Comparison of ENCODE assay signal across 10 mouse cellular contexts in genomic region chr2:147085072-147085870, GRCm38 (mm10). TPM values are rescaled to one million over a fixed set of nuclear protein-coding genes. Genes with fewer than 3 reads are reported as not detected.
DNase-seq lines count a peak whose midpoint lies in the region; ATAC-seq and TF ChIP-seq lines count a peak whose summit lies in the region.
"Had no signal": no experiment of that assay in that cellular context is flagged by ENCODE, and none has a peak within 500 bp of the region (broad histone marks: within the 10 kb centered on the region; RNA-seq: fewer than 3 reads in every experiment).

Gene Nkx2-4 (minus strand): TSS chr2:147085445.

- peaks cover 57% of the 10 kb centered on the region for H3K27me3 ChIP-seq in heart, embryonic 11.5 days (ENCODE audit: control insufficient read depth, insufficient read depth, low read length)
- H3K27me3 ChIP-seq in heart, embryonic 16.5 days (ENCODE audit: control insufficient read depth, insufficient read depth, low read length) = peaks cover 62% of the 10 kb centered on the region
- H3K27me3 ChIP-seq in splenic B cell, adult 2 months (ENCODE audit: control insufficient read depth, insufficient read depth, low read length, poor library complexity, severe bottlenecking) = peaks cover 4% of the 10 kb centered on the region

- peak within 1 kb of the TSS; percentile 75 for H3K4me2 ChIP-seq in heart, embryonic 11.5 days
- peak within 1 kb of the TSS; percentile 75 for H3K4me2 ChIP-seq in heart, embryonic 16.5 days (ENCODE audit: low read depth, low read length)

- no peak for TF ChIP-seq CTCF in left cerebral cortex, adult 2 months (IDR thresholded peaks at IDR 0.05)

- no peak within 1 kb of the TSS for H3K27ac ChIP-seq in heart, embryonic 11.5 days (ENCODE audit: low read depth, low read length)
- no peak within 1 kb of the TSS for H3K27ac ChIP-seq in heart, embryonic 16.5 days (ENCODE audit: low read length)
- no peak within 1 kb of the TSS for H3K27ac ChIP-seq in left cerebral cortex, adult 2 months

- no peaks in the 10 kb centered on the region for H3K9me3 ChIP-seq in heart, embryonic 11.5 days (replicated peaks; ENCODE audit: control insufficient read depth, low read length)
- H3K9me3 ChIP-seq in heart, embryonic 16.5 days (replicated peaks; ENCODE audit: control insufficient read depth, low read length) = no peaks in the 10 kb centered on the region

- H3K4me1 ChIP-seq in heart, embryonic 11.5 days (ENCODE audit: control insufficient read depth, insufficient read depth, low read length) = peaks cover 12% of the 10 kb centered on the region; the same call in 1 of the 2 replicates
- H3K4me1 ChIP-seq in heart, embryonic 16.5 days (ENCODE audit: control insufficient read depth, insufficient read depth, low read length) = peaks cover 9% of the 10 kb centered on the region; the same call in 1 of the 2 replicates

- H3K9ac ChIP-seq in heart, embryonic 11.5 days (ENCODE audit: low read depth, low read length) = no peak within 1 kb of the TSS
- no peak within 1 kb of the TSS for H3K9ac ChIP-seq in heart, embryonic 16.5 days (ENCODE audit: low read length)

- H3K36me3 ChIP-seq in heart, embryonic 11.5 days (ENCODE audit: control insufficient read depth, insufficient read depth, low read length) = no peaks in the 10 kb centered on the region
- no peaks in the 10 kb centered on the region for H3K36me3 ChIP-seq in heart, embryonic 16.5 days (ENCODE audit: control insufficient read depth, insufficient read depth)
- no peaks in the 10 kb centered on the region for H3K36me3 ChIP-seq in splenic B cell, adult 2 months (ENCODE audit: control insufficient read depth, insufficient read depth, low read length, poor library complexity, severe bottlenecking)

- intact Hi-C loops in left cerebral cortex, adult 2 months (cut with DNase I) = loop anchor here (5.0 to 10.0 kb wide), 4 partner anchors 107 to 952 kb away; partner anchors contain the start of gene Nkx2-2

- peak within 1 kb of the TSS; percentile 48 for H3K4me3 ChIP-seq in heart, embryonic 11.5 days (ENCODE audit: low read depth, low read length)
- peak within 1 kb of the TSS; percentile 57 for H3K4me3 ChIP-seq in heart, embryonic 16.5 days (ENCODE audit: low read length)
- no peak within 1 kb of the TSS for H3K4me3 ChIP-seq in left cerebral cortex, adult 2 months

- DNase-seq in heart, adult 8-10 months (ENCODE audit: low spot score) = no peak
- peak; percentile 4 for DNase-seq in adrenal gland, postnatal 25 days
- DNase-seq in liver = peak; percentile 4
- peak; percentile 37 for DNase-seq in splenic B cell, adult 2 months (ENCODE audit: low read depth, low spot score)
- DNase-seq in left cerebral cortex, adult 2 months (ENCODE audit: extremely low spot score in 1 of 2, low spot score in 2 of 2) = no peak
- DNase-seq in layer of hippocampus, postnatal 14 days (ENCODE audit: low spot score in 2 of 2) = no peak

- WGBS in heart, embryonic 11.5 days (ENCODE audit: insufficient replicate concordance) = under 1% methylated on average over 54 of the region's 82 CpGs
- WGBS in heart, embryonic 16.5 days = under 1% methylated on average over 82 of the region's 82 CpGs

- 0 out of 2 replicates have a peak, but pooled peaks have one; percentile 31 for ATAC-seq in heart, embryonic 11.5 days (replicated peaks; ENCODE audit: insufficient number of reproducible peaks, low FRiP score, low TSS enrichment)
- ATAC-seq in heart, embryonic 16.5 days (replicated peaks; ENCODE audit: extremely low read depth, insufficient read depth, low FRiP score) = no peak; the same call in 1 of the 2 replicates

RNA-seq across cellular contexts. Expression of gene Nkx2-4, which starts in this region (rescaled TPM):
- not detected in 2 replicates for polyA plus RNA-seq in heart, embryonic 11.5 days (2014; fragmentation: Nextera tagmentation; extraction: Ambion mirVana)
- total RNA-seq in heart, adult 8-10 months (2022) = not detected
- total RNA-seq in adrenal gland, postnatal 25 days (2021) = not detected in 2 replicates
- polyA plus RNA-seq in heart, embryonic 16.5 days (2015; fragmentation: Nextera tagmentation; extraction: Ambion mirVana) = not detected in 2 replicates
- not detected for total RNA-seq in left cerebral cortex, adult 2 months (2021)
- not detected for total RNA-seq in layer of hippocampus, postnatal 14 days (2021)
- total RNA-seq: MEL had no signal
- polyA plus RNA-seq: gonadal fat pad, adult 2 months had no signal

Comparison
In these comparisons a context has a peak if more than half of its experiments do, and no peak if none do; other contexts are left out.
1. Peak in ATAC-seq, H3K4me3 ChIP-seq and H3K4me2 ChIP-seq in heart, embryonic 11.5 days; RNA of the gene not detected or under 1 TPM.
2. Peak in DNase-seq in adrenal gland, postnatal 25 days; RNA of the gene not detected or under 1 TPM.
3. DNase-seq: peak in liver (single experiment) and splenic B cell, adult 2 months (single experiment); none in heart, adult 8-10 months (single experiment), left cerebral cortex, adult 2 months (0 of 2) and layer of hippocampus, postnatal 14 days (0 of 2).